Mouse (Mus musculus) lung, postnatal 36 days (tissue): Measurements from ENCODE around the gene Zfp101.
A peak's percentile ranks its signal among the peaks of the same experiment; 100 is the strongest.

Source experiments
- DNase-seq: peaks from one replicate; pipeline ENCODE4 v3.0.0; 2022; ENCODE audit warnings: mixed read lengths

Gene Zfp101

DNA sequence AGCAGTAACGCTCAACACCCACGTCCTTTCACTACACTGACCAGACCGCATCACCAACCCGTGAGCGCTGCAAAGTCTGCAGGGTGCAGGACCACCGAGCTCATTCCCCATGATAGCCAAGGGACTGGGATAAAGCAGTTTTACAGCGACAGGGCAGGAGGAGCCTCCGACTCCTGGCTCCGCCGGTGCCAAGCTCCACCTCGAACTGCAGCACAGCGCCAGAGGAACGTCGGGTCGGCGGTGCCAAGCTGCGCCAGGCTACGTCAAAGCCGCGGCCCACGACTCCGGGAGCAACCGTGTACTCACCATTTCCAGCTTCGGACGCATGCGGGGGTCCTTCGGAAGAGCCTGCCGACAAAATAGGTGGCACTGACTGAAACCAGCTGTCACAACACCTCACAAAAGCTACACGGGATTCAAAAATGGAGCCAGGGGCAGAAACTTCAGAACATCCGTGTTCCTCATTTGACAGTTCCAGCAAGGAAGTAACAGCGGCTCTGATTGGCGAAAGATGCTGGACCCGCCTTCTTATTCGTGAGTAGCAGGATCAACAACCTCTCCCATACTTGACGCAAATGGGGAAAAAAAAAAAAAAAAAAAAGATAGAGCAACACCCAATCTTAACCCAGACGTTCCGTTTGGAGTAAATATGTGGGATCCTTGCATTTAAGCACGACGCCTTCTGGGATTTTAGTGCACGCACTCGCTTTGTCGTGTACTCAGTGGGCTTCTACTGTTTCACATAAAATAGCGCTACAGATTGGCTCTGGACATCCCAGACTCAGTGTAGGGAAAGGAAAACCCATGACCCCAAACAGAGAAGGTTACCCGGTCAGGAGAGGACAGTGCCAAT is at the start of gene Zfp101:
Gene Zfp101, minus strand, starts transcription at position 460 of the 853 bp plus-strand sequence.
- DNase-seq, result peak; percentile 98

- DNase-seq, result no peak
Observed at GRCm38 (mm10) chr17:33441159-33441558, 46.7 kb upstream of the Zfp101 start.

DNA sequence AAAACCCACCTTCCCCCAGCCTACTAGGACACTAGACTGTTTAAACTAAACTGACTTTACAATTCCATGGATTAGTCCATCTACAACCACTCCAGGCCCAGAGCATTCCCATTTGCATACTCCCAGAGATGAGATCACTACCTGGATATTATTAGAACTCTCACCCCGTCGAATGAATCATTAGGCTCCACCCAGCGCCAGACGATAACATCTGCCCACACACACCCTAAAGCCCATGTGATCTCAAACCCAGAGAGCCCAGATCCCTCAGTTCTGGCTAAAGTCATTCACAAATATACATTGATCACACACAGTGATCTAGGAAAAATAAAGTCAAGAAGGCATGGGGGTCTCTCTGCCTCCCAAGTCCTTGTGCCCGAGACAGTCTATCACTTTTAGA is 45.5 kb upstream of the Zfp101 start:
- DNase-seq, result peak; percentile 61

DNA sequence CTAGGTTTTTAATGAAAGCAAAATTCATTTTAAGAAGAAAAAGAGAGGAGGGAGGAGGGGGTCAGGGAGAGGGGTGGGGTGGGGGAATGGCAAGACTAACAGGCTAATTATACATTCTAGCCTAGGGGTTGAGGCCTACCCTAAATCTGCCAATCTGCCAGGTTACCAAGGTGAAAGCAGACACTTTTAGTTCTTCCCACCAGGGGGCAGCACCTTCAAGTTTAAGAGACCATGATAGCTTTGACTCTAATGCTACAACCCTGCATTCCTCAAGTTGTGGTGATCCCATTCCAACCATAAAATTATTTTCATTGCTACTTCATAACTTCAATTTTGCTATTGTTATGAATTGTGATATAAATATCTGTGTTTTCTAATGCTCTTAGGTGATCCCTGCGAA is 44.7 kb upstream of the Zfp101 start:
- peak; percentile 93 for DNase-seq

GRCm38 (mm10) chr17:33432019-33432946 is 37.8 kb upstream of the Zfp101 start, which contains the start of gene Actl9:
Gene Actl9, plus strand, starts transcription at chr17:33432896.
- no peak for DNase-seq

GRCm38 (mm10) chr17:33392271-33392670 is 2.2 kb downstream of the Zfp101 start:
- DNase-seq, result no peak

- no peak for DNase-seq
Observed at GRCm38 (mm10) chr17:33385705-33386104, 8.7 kb downstream of the Zfp101 start.

GRCm38 (mm10) chr17:33372795-33373194 is 21.6 kb downstream of the Zfp101 start:
- no peak for DNase-seq

- peak; percentile 95 for DNase-seq
Observed at GRCm38 (mm10) chr17:33358411-33359384, 35.7 kb downstream of the Zfp101 start, which contains the start of gene Zfp81. Gene Zfp81, minus strand, starts transcription at chr17:33358878.

DNA sequence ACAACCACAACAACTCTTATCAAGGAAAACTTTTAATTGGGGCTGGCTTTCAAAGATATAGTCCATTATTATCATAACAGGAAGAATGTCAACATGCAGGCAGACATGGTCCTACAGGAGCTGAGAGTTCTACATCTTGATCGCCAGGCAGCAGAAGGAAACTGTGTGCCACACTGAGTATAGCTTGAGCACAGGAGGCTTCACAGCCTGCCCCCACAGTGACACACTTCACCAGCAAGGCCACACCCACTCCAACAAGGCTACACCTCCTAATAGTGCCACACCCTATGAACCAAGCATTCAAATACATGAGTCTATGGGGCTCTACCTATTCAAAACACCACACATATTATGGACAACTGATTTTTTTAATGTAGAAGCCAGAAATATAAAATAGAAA is 41.5 kb downstream of the Zfp101 start:
- DNase-seq, result no peak
